Mouse (Mus musculus) lung, embryonic 14.5 days (tissue): ENCODE data around the gene Camk2d. TPM values are rescaled to one million over a fixed set of nuclear protein-coding genes. Genes with fewer than 3 reads are reported as not detected.

Experiments used
- ATAC-seq: fragments of 200-750 bp; cut with Nextera tagmentation; 2 replicates; pipeline ENCODE4 v1.8.0; 2017; ENCODE audit warnings: mild to moderate bottlenecking, moderate TSS enrichment, moderate library complexity; ENCODE audit not compliant: insufficient read depth
- DNase-seq: peaks from one replicate; pipeline ENCODE4 v3.0.0-alpha.2; 2015
- H3K27ac ChIP-seq: fragments of 300-500 bp; sonication (generic); 2 replicates; pipeline ENCODE4 v1.5.1; 2014; ENCODE audit warnings: low read depth, mild to moderate bottlenecking, moderate library complexity
- H3K27me3 ChIP-seq: fragments of 300-500 bp; sonication (generic); 2 replicates; pipeline ENCODE4 v1.6.1; 2014; ENCODE audit warnings: low read length, control low read depth; ENCODE audit not compliant: insufficient read depth
- H3K36me3 ChIP-seq: fragments of 300-500 bp; sonication (generic); 2 replicates; pipeline ENCODE4 v1.6.1; 2014; ENCODE audit warnings: control low read depth; ENCODE audit not compliant: insufficient read depth
- H3K4me1 ChIP-seq: fragments of 300-500 bp; sonication (generic); 2 replicates; pipeline ENCODE4 v1.6.1; 2014; ENCODE audit warnings: antibody characterized with exemption, control low read depth; ENCODE audit not compliant: insufficient read depth
- H3K4me2 ChIP-seq: fragments of 300-500 bp; sonication (generic); 2 replicates; pipeline ENCODE4 v1.6.1; 2014; ENCODE audit warnings: mild to moderate bottlenecking
- H3K4me3 ChIP-seq: fragments of 300-500 bp; sonication (generic); 2 replicates; pipeline ENCODE4 v1.5.1; 2014; ENCODE audit warnings: low read depth, low read length
- H3K9ac ChIP-seq: fragments of 300-500 bp; sonication (generic); 2 replicates; pipeline ENCODE4 v1.6.1; 2014
- H3K9me3 ChIP-seq: fragments of 300-500 bp; sonication (generic); 2 replicates; pipeline ENCODE4 v1.6.1; 2016; ENCODE audit warnings: low read depth, low read length, control low read depth
- CTCF ChIP-seq: IDR thresholded peaks from 2 replicates; pipeline ENCODE4 v1.5.1; 2016; ENCODE audit warnings: antibody characterized with exemption, low read depth
- WGBS: fragments of 180-500 bp; shearing (Covaris S2); extraction: QIAGEN DNeasy Blood & Tissue Kit; methylation state at CpG from one replicate; pipeline ENCODE4 v1.1.7; 2014; 5-methylcytosine and 5-hydroxymethylcytosine counted together
- polyA plus RNA-seq: library from polyadenylated mRNA; unstranded; fragments of >200 nt; fragmentation: Nextera tagmentation; extraction: Ambion mirVana; gene quantifications from 2 replicates; pipeline ENCODE4 v1.2.1, GENCODE M21; 2014

Gene Camk2d
- polyA plus RNA-seq, 1 experiment from 2014 or later = 43.2 TPM

- no peaks in the 10 kb centered on the region for H3K36me3 ChIP-seq
- ATAC-seq = no peak
- H3K27me3 ChIP-seq = no peaks in the 10 kb centered on the region
- no peak for DNase-seq
- H3K4me1 ChIP-seq = no peaks in the 10 kb centered on the region
- 50% methylated on average over 2 of the region's 2 CpGs for WGBS
- TF ChIP-seq CTCF = no peak
- no peak overlapping the region for H3K4me3 ChIP-seq
- H3K27ac ChIP-seq = no peak overlapping the region
- H3K9ac ChIP-seq = no peak overlapping the region
- H3K4me2 ChIP-seq = no peak overlapping the region
- no peaks in the 10 kb centered on the region for H3K9me3 ChIP-seq
Measured at GRCm38 (mm10) chr3:126652361-126652760, 56.3 kb downstream of the Camk2d start.

- H3K4me2 ChIP-seq = no peak overlapping the region
- H3K4me3 ChIP-seq = no peak overlapping the region
- H3K27me3 ChIP-seq = no peaks in the 10 kb centered on the region
- no peak overlapping the region for H3K27ac ChIP-seq
- no peak overlapping the region for H3K9ac ChIP-seq
- no peak for DNase-seq
- ATAC-seq = no peak
- no peaks in the 10 kb centered on the region for H3K9me3 ChIP-seq
- WGBS = 68% methylated on average over 1 of the region's 1 CpGs
- no peak for TF ChIP-seq CTCF
- H3K36me3 ChIP-seq = no peaks in the 10 kb centered on the region
- H3K4me1 ChIP-seq = no peaks in the 10 kb centered on the region
Measured at GRCm38 (mm10) chr3:126653118-126653517, 57.0 kb downstream of the Camk2d start.

- no peaks in the 10 kb centered on the region for H3K9me3 ChIP-seq
- TF ChIP-seq CTCF = no peak
- ATAC-seq (no peak), DNase-seq (no peak)
- WGBS = 75% methylated on average over 3 of the region's 3 CpGs
- no peak overlapping the region for H3K9ac ChIP-seq
- no peak overlapping the region for H3K4me3 ChIP-seq
- H3K36me3 ChIP-seq = no peaks in the 10 kb centered on the region
- no peak overlapping the region for H3K4me2 ChIP-seq
- H3K27ac ChIP-seq = no peak overlapping the region
- no peaks in the 10 kb centered on the region for H3K27me3 ChIP-seq
- peaks cover 16% of the 10 kb centered on the region for H3K4me1 ChIP-seq
Measured at GRCm38 (mm10) chr3:126656173-126656572, 60.1 kb downstream of the Camk2d start.

DNA sequence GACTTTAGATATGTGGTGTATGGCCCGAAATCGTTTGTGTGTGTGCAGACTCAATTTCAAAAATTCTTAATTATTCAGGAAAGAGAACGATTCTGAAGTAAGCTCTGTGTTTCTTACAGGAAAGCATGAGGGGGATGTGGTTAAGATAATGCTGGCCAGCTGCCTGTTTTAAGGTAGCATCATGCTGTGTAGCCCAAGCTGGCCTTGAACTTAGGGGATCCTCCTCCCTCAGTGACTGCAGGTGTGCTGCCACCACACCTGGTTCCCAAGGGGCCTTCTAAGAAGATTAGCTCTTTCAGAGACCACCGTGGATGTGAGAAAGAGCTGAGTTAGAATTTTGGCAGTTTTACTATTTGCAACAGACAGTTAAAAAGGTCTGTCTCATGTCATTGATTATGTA lies 61.8 kb downstream of the Camk2d start:
- Histone ChIP-seq H3K4me1 (peaks cover 16% of the 10 kb centered on the region), H3K4me3 (no peak overlapping the region), H3K27ac (no peak overlapping the region), H3K9me3 (no peaks in the 10 kb centered on the region), H3K36me3 (no peaks in the 10 kb centered on the region), H3K27me3 (no peaks in the 10 kb centered on the region), H3K9ac (no peak overlapping the region), H3K4me2 (no peak overlapping the region)
- no peak for ATAC-seq
- 65% methylated on average over 4 of the region's 4 CpGs for WGBS
- no peak for TF ChIP-seq CTCF
- DNase-seq = no peak

GRCm38 (mm10) chr3:126658791-126659190 lies 62.7 kb downstream of the Camk2d start:
- no peak overlapping the region for H3K9ac ChIP-seq
- 0 out of 2 replicates have a peak overlapping the region, but pooled peaks have one; percentile 23 for H3K4me2 ChIP-seq
- H3K27ac ChIP-seq = peak overlapping the region; percentile 73; the same call in 1 of the 2 replicates
- no peaks in the 10 kb centered on the region for H3K27me3 ChIP-seq
- WGBS = 52% methylated on average over 10 of the region's 10 CpGs
- H3K36me3 ChIP-seq = no peaks in the 10 kb centered on the region
- ATAC-seq = peak; percentile 45; the same call in 1 of the 2 replicates
- no peak overlapping the region for H3K4me3 ChIP-seq
- no peak for TF ChIP-seq CTCF
- peaks cover 16% of the 10 kb centered on the region for H3K4me1 ChIP-seq
- no peaks in the 10 kb centered on the region for H3K9me3 ChIP-seq
- peak; percentile 39 for DNase-seq

DNA sequence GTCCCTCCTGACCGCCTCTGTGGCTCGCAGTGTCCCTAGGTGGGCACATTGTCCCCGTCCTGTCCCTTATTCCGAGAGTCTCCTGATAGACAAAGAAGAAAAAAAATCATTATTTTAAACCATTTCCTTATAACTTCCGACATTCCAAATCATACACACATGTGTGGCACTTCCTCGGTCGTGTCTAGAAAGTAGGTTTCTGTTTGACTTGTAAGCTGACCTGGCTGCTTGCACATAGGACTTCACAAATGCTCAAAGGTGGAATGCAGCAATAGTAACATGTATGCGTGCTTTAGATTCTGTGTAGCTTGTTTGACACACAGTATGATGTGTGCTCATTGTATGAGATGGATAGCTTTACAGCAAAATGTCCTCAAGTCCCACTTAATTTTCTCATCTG lies 63.1 kb downstream of the Camk2d start:
- 55% methylated on average over 8 of the region's 8 CpGs for WGBS
- Histone ChIP-seq H3K4me3 (no peak overlapping the region), H3K36me3 (no peaks in the 10 kb centered on the region), H3K27me3 (no peaks in the 10 kb centered on the region), H3K9ac (no peak overlapping the region), H3K9me3 (no peaks in the 10 kb centered on the region), H3K4me1 (peaks cover 16% of the 10 kb centered on the region), H3K27ac (peak overlapping the region; percentile 73; the same call in 1 of the 2 replicates), H3K4me2 (no peak overlapping the region)
- TF ChIP-seq CTCF = no peak
- ATAC-seq (no peak), DNase-seq (no peak)

DNA sequence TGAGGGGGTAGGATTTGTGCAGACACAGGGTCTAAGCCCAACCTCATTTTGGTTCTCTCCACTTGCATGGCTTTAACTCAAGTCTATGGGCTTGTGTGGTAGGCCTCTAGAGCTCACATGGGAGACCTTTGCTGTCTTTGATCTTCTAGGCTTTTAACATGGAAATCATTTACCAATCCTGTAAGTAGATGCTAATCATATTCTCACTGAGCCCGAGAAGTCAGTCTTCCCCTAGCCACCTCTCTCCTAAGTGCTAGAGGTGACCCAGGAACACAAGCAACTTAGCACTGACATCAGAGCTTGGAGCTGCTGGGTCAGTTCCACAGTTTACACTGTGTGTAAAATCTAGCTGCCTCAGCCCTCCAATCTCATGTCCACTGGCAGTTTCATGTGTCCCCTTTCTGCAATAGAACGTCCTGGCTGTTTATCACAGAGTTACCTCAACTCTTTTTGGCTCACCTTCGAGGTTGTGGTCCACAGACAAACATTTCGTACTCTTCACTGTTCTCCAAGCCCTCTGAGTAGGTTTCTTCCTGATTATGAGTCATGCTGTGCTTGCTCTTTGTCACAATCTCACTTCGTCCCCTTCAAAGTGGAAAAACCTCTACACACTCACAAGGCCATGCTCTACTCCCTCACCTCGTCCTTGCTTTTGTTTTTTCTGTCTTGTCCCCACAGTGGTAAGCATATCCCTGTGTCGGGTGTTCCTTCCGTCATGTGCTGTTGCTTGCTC lies 63.9 kb downstream of the Camk2d start:
- Histone ChIP-seq H3K27me3 (no peaks in the 10 kb centered on the region), H3K9ac (no peak overlapping the region), H3K27ac (peak overlapping the region; percentile 64), H3K9me3 (no peaks in the 10 kb centered on the region), H3K4me1 (peaks cover 16% of the 10 kb centered on the region), H3K36me3 (no peaks in the 10 kb centered on the region), H3K4me2 (no peak overlapping the region), H3K4me3 (no peak overlapping the region)
- DNase-seq (no peak), ATAC-seq (no peak)
- no peak for TF ChIP-seq CTCF
- WGBS = 63% methylated on average over 8 of the region's 8 CpGs
